Mouse (Mus musculus) intestine, postnatal 0 days (tissue): ENCODE data around the gene Fastkd1. TPM values are rescaled to one million over a fixed set of nuclear protein-coding genes. Genes with fewer than 3 reads are reported as not detected.

Experiments used
- ATAC-seq: fragments of 200-750 bp; cut with Nextera tagmentation; 2 replicates; pipeline ENCODE4 v1.8.0; 2017; ENCODE audit warnings: mild to moderate bottlenecking, moderate TSS enrichment, moderate library complexity
- H3K27ac ChIP-seq: fragments of 300-500 bp; sonication (generic); 2 replicates; pipeline ENCODE4 v1.5.1; 2014; ENCODE audit warnings: mild to moderate bottlenecking, low read depth, low read length, moderate library complexity
- H3K27me3 ChIP-seq: fragments of 300-500 bp; sonication (generic); replicated peaks from 2 replicates; pipeline ENCODE4 v1.6.1; 2014; ENCODE audit warnings: low read length, mixed read lengths; ENCODE audit not compliant: control insufficient read depth, insufficient read depth
- H3K36me3 ChIP-seq: fragments of 300-500 bp; sonication (generic); 2 replicates; pipeline ENCODE4 v1.6.1; 2014; ENCODE audit warnings: mild to moderate bottlenecking, moderate library complexity; ENCODE audit not compliant: control insufficient read depth, insufficient read depth
- H3K4me1 ChIP-seq: fragments of 300-500 bp; sonication (generic); replicated peaks from 2 replicates; pipeline ENCODE4 v1.6.1; 2014; ENCODE audit warnings: antibody characterized with exemption, low read length, mixed read lengths; ENCODE audit not compliant: control insufficient read depth, insufficient read depth
- H3K4me2 ChIP-seq: fragments of 300-500 bp; sonication (generic); replicated peaks from 2 replicates; pipeline ENCODE4 v1.6.1; 2014; ENCODE audit warnings: low read depth, mild to moderate bottlenecking, moderate library complexity
- H3K4me3 ChIP-seq: fragments of 300-500 bp; sonication (generic); 2 replicates; pipeline ENCODE4 v1.5.1; 2014; ENCODE audit warnings: low read depth, low read length
- H3K9ac ChIP-seq: fragments of 300-500 bp; sonication (generic); 2 replicates; pipeline ENCODE4 v1.6.1; 2014; ENCODE audit warnings: mild to moderate bottlenecking, low read depth, low read length
- H3K9me3 ChIP-seq: fragments of 300-500 bp; sonication (generic); 2 replicates; pipeline ENCODE4 v1.6.1; 2016; ENCODE audit warnings: mixed run types; ENCODE audit not compliant: control insufficient read depth
- CTCF ChIP-seq: sonication (generic); IDR thresholded peaks from 2 replicates; pipeline ENCODE4 v1.5.1; 2016; ENCODE audit warnings: low read depth, mild to moderate bottlenecking, control low read depth, antibody characterized with exemption, moderate library complexity
- WGBS: fragments of 180-500 bp; shearing (Covaris S2); extraction: QIAGEN DNeasy Blood & Tissue Kit; methylation state at CpG from one replicate; pipeline ENCODE4 v1.1.7; 2014; 5-methylcytosine and 5-hydroxymethylcytosine counted together
- polyA plus RNA-seq: library from polyadenylated mRNA; unstranded; fragments of >200 nt; fragmentation: Nextera tagmentation; extraction: Ambion mirVana; gene quantifications from 2 replicates; pipeline ENCODE4 v1.2.1, GENCODE M21; 2015

Fastkd1 gene
- polyA plus RNA-seq, 1 experiment from 2014 or later = 3.8 TPM

- Histone ChIP-seq H3K4me2 (no peak overlapping the region), H3K27ac (no peak overlapping the region), H3K9ac (no peak overlapping the region), H3K4me1 (no peaks in the 10 kb centered on the region), H3K36me3 (no peaks in the 10 kb centered on the region), H3K4me3 (no peak overlapping the region), H3K27me3 (no peaks in the 10 kb centered on the region), H3K9me3 (no peaks in the 10 kb centered on the region)
- no peak for ATAC-seq
- 87% methylated on average over 1 of the region's 1 CpGs for WGBS
- TF ChIP-seq CTCF = no peak
These were observed 5.8 kb upstream of the Fastkd1 start for GRCm38 (mm10) chr2:69719121-69719520.

- no peaks in the 10 kb centered on the region for H3K4me1 ChIP-seq
- no peaks in the 10 kb centered on the region for H3K36me3 ChIP-seq
- TF ChIP-seq CTCF = no peak
- no peak overlapping the region for H3K4me2 ChIP-seq
- H3K27ac ChIP-seq = no peak overlapping the region
- no peak overlapping the region for H3K4me3 ChIP-seq
- 62% methylated on average over 3 of the region's 3 CpGs for WGBS
- no peaks in the 10 kb centered on the region for H3K9me3 ChIP-seq
- no peak overlapping the region for H3K9ac ChIP-seq
- no peak for ATAC-seq
- no peaks in the 10 kb centered on the region for H3K27me3 ChIP-seq
These were observed 3.2 kb upstream of the Fastkd1 start for GRCm38 (mm10) chr2:69716483-69716882.

- H3K4me1 ChIP-seq = no peaks in the 10 kb centered on the region
- no peak overlapping the region for H3K4me2 ChIP-seq
- no peak for TF ChIP-seq CTCF
- H3K36me3 ChIP-seq = no peaks in the 10 kb centered on the region
- no peak for ATAC-seq
- WGBS = 78% methylated on average over 5 of the region's 5 CpGs
- no peaks in the 10 kb centered on the region for H3K9me3 ChIP-seq
- H3K27ac ChIP-seq = no peak overlapping the region
- no peaks in the 10 kb centered on the region for H3K27me3 ChIP-seq
- H3K4me3 ChIP-seq = no peak overlapping the region
- no peak overlapping the region for H3K9ac ChIP-seq
These were observed 810 bp upstream of the Fastkd1 start for GRCm38 (mm10) chr2:69714126-69714525.

- no peaks in the 10 kb centered on the region for H3K4me1 ChIP-seq
- H3K4me3 ChIP-seq = peak overlapping the region; percentile 58
- H3K9me3 ChIP-seq = no peaks in the 10 kb centered on the region
- ATAC-seq = no peak
- no peaks in the 10 kb centered on the region for H3K36me3 ChIP-seq
- no peak for TF ChIP-seq CTCF
- no peak overlapping the region for H3K9ac ChIP-seq
- peak overlapping the region; percentile 75 for H3K4me2 ChIP-seq
- WGBS = 26% methylated on average over 4 of the region's 4 CpGs
- no peaks in the 10 kb centered on the region for H3K27me3 ChIP-seq
- no peak overlapping the region for H3K27ac ChIP-seq
These were observed 304 bp upstream of the Fastkd1 start for GRCm38 (mm10) chr2:69713626-69714014.

- Histone ChIP-seq H3K36me3 (peaks cover 2% of the 10 kb centered on the region; the same call in 1 of the 2 replicates), H3K4me2 (no peak overlapping the region), H3K27me3 (no peaks in the 10 kb centered on the region), H3K9ac (no peak overlapping the region), H3K4me3 (no peak overlapping the region), H3K9me3 (no peaks in the 10 kb centered on the region), H3K4me1 (no peaks in the 10 kb centered on the region), H3K27ac (no peak overlapping the region)
- TF ChIP-seq CTCF = no peak
- no peak for ATAC-seq
- WGBS = 82% methylated on average over 14 of the region's 14 CpGs
These were observed 1.1 kb downstream of the Fastkd1 start for GRCm38 (mm10) chr2:69712171-69712570.

GRCm38 (mm10) chr2:69700446-69700845, 12.9 kb downstream of the Fastkd1 start:
- 89% methylated on average over 8 of the region's 8 CpGs for WGBS
- Histone ChIP-seq H3K27me3 (no peaks in the 10 kb centered on the region), H3K27ac (no peak overlapping the region), H3K4me3 (no peak overlapping the region), H3K4me1 (no peaks in the 10 kb centered on the region), H3K9me3 (no peaks in the 10 kb centered on the region), H3K36me3 (peaks cover 15% of the 10 kb centered on the region), H3K4me2 (no peak overlapping the region), H3K9ac (no peak overlapping the region)
- no peak for ATAC-seq
- TF ChIP-seq CTCF = no peak

- ATAC-seq = no peak
- Histone ChIP-seq H3K4me2 (no peak overlapping the region), H3K27me3 (no peaks in the 10 kb centered on the region), H3K9me3 (no peaks in the 10 kb centered on the region), H3K27ac (no peak overlapping the region), H3K9ac (no peak overlapping the region), H3K4me1 (no peaks in the 10 kb centered on the region), H3K36me3 (peaks cover 41% of the 10 kb centered on the region), H3K4me3 (no peak overlapping the region)
- TF ChIP-seq CTCF = 0 out of 2 replicates have a peak, but pooled peaks have one; percentile 21
- WGBS = 94% methylated on average over 11 of the region's 11 CpGs
These were observed 19.8 kb downstream of the Fastkd1 start for GRCm38 (mm10) chr2:69693501-69693900.
